Mouse (Mus musculus) MEL (cell line): ENCODE data around the gene Cdcp1.

ENCODE experiments used
- CTCF ChIP-seq, 3 experiments: IDR thresholded peaks in 2 of 3; conservative IDR thresholded peaks in 1 of 3; 2 replicates each; pipeline ENCODE4 v1.5.1; 2011 to 2012; ENCODE audit warnings: low read length in 3 of 3, low read depth in 2 of 3, mild to moderate bottlenecking in 2 of 3, improper control_type of control experiment in 1 of 3, inconsistent platforms in 1 of 3, mixed read lengths in 1 of 3, moderate library complexity in 1 of 3; ENCODE audit not compliant: control insufficient read depth in 1 of 3, insufficient read depth in 1 of 3, poor library complexity in 1 of 3, severe bottlenecking in 1 of 3
- ELF1 ChIP-seq: IDR thresholded peaks from 2 replicates; pipeline ENCODE4 v1.6.1; 2014; ENCODE audit warnings: low read depth, mild to moderate bottlenecking, inconsistent platforms, low read length, improper control_type of control experiment, moderate library complexity
- POLR2A ChIP-seq, 2 experiments: IDR thresholded peaks; 2 replicates each; pipeline ENCODE4 v1.6.1; 2011 to 2012; ENCODE audit warnings: low read length in 2 of 2, mild to moderate bottlenecking in 2 of 2, control low read depth in 1 of 2, improper control_type of control experiment in 1 of 2, low read depth in 1 of 2, moderate library complexity in 1 of 2; ENCODE audit not compliant: control insufficient read depth in 1 of 2, insufficient read depth in 1 of 2, poor library complexity in 1 of 2
- POLR2AphosphoS5 ChIP-seq: IDR thresholded peaks from 2 replicates; pipeline ENCODE4 v1.6.1; 2012; ENCODE audit warnings: low read depth, borderline replicate concordance, mild to moderate bottlenecking, inconsistent platforms, low read length, moderate library complexity, mixed read lengths
- USF1 ChIP-seq: IDR thresholded peaks from 2 replicates; pipeline ENCODE4 v1.6.1; 2014; ENCODE audit warnings: low read depth, mild to moderate bottlenecking, inconsistent platforms, low read length, improper control_type of control experiment, moderate library complexity

- TF ChIP-seq POLR2A (IDR thresholded peaks at IDR 0.05; ENCODE audit: control insufficient read depth in 1 of 2, insufficient read depth in 1 of 2, low read depth in 1 of 2, low read length in 2 of 2, poor library complexity in 1 of 2) = no peak
- no peak for TF ChIP-seq ELF1
- TF ChIP-seq CTCF (IDR thresholded peaks at IDR 0.05 in 2 of 3, conservative IDR thresholded peaks at IDR 0.05 in 1 of 3; ENCODE audit: control insufficient read depth in 1 of 3, insufficient read depth in 1 of 3, low read depth in 2 of 3, low read length in 3 of 3, poor library complexity in 1 of 3, severe bottlenecking in 1 of 3) = no peak
- TF ChIP-seq POLR2AphosphoS5 = no peak
- TF ChIP-seq USF1 = no peak
Measured at GRCm38 (mm10) chr9:123151561-123151960, 64.3 kb downstream of the Cdcp1 start.
